Mouse (Mus musculus) MEL (cell line): ENCODE measurements at regions not wholly inside any gene's neighbourhood (a gene's known extent, or its start where the extent isn't known, plus 50 kb on each side); places are given as distances from the start of the nearest gene placed in this dataset.

Experiments used
- DNase-seq: peaks from one replicate; pipeline ENCODE4 v3.0.0; 2011; ENCODE audit warnings: low read depth, low spot score
- H3K27ac ChIP-seq: 2 replicates; pipeline ENCODE4 v1.5.1; 2012; ENCODE audit warnings: low read depth, mild to moderate bottlenecking, control low read depth, low read length, moderate library complexity; ENCODE audit not compliant: control insufficient read depth
- H3K27me3 ChIP-seq, 2 experiments: fragments of 150-350 bp in 1 of 2; sonication (generic) in 1 of 2; 2 replicates each; pipeline ENCODE4 v1.6.1; 2012; ENCODE audit warnings: low read length in 2 of 2, mild to moderate bottlenecking in 2 of 2, improper control_type of control experiment in 1 of 2, moderate library complexity in 1 of 2; ENCODE audit not compliant: insufficient read depth in 2 of 2, control insufficient read depth in 1 of 2
- H3K36me3 ChIP-seq, 2 experiments: 2 replicates each; pipeline ENCODE4 v1.6.1; 2012 to 2014; ENCODE audit warnings: low read length in 2 of 2, improper control_type of control experiment in 1 of 2, inconsistent platforms in 1 of 2, mild to moderate bottlenecking in 1 of 2; ENCODE audit not compliant: insufficient read depth in 2 of 2, control insufficient read depth in 1 of 2
- H3K4me1 ChIP-seq, 2 experiments: fragments of 150-350 bp in 1 of 2; sonication (generic) in 1 of 2; 2 replicates each; pipeline ENCODE4 v1.6.1; 2012; ENCODE audit warnings: low read length in 2 of 2, improper control_type of control experiment in 1 of 2, mild to moderate bottlenecking in 1 of 2; ENCODE audit not compliant: insufficient read depth in 2 of 2, control insufficient read depth in 1 of 2
- H3K4me3 ChIP-seq, 2 experiments: fragments of 150-350 bp in 1 of 2; sonication (generic) in 1 of 2; 2 replicates each; pipeline ENCODE4 v1.5.1; 2012; ENCODE audit warnings: low read depth in 2 of 2, low read length in 2 of 2, mild to moderate bottlenecking in 2 of 2, moderate library complexity in 2 of 2, control low read depth in 1 of 2, improper control_type of control experiment in 1 of 2; ENCODE audit not compliant: control insufficient read depth in 1 of 2, insufficient read depth in 1 of 2
- H3K79me2 ChIP-seq: 2 replicates; pipeline ENCODE4 v1.6.1; 2012; ENCODE audit warnings: mild to moderate bottlenecking, low read length, moderate library complexity; ENCODE audit not compliant: control insufficient read depth, poor library complexity, insufficient read depth
- H3K9ac ChIP-seq: 2 replicates; pipeline ENCODE4 v1.6.1; 2012; ENCODE audit warnings: low read depth, mild to moderate bottlenecking, control low read depth, low read length, moderate library complexity; ENCODE audit not compliant: control insufficient read depth, poor library complexity, severe bottlenecking
- H3K9me3 ChIP-seq: fragments of 150-350 bp; sonication (generic); replicated peaks from 2 replicates; pipeline ENCODE4 v1.6.1; 2012; ENCODE audit warnings: mild to moderate bottlenecking, low read length, improper control_type of control experiment, moderate library complexity; ENCODE audit not compliant: insufficient read depth
- CHD2 ChIP-seq: IDR thresholded peaks from 2 replicates; pipeline ENCODE4 v1.6.1; 2011; ENCODE audit warnings: low read length, improper control_type of control experiment
- E2F4 ChIP-seq: IDR thresholded peaks from 2 replicates; pipeline ENCODE4 v1.6.1; 2011; ENCODE audit warnings: low read depth, low read length, improper control_type of control experiment, borderline replicate concordance
- EP300 ChIP-seq, 2 experiments: IDR thresholded peaks; 2 replicates each; pipeline ENCODE4 v1.6.1; 2011; ENCODE audit warnings: improper control_type of control experiment in 2 of 2, low read length in 2 of 2, low read depth in 1 of 2, mild to moderate bottlenecking in 1 of 2
- ETS1 ChIP-seq: IDR thresholded peaks from 2 replicates; pipeline ENCODE4 v1.6.1; 2012; ENCODE audit warnings: low read depth, mild to moderate bottlenecking, inconsistent platforms, low read length, improper control_type of control experiment, moderate library complexity
- GATA1 ChIP-seq: IDR thresholded peaks from 2 replicates; pipeline ENCODE4 v1.6.1; 2011; ENCODE audit warnings: low read depth, low read length, improper control_type of control experiment
- HCFC1 ChIP-seq: IDR thresholded peaks from 2 replicates; pipeline ENCODE4 v1.6.1; 2012; ENCODE audit warnings: low read depth, mild to moderate bottlenecking, inconsistent platforms, low read length, improper control_type of control experiment, moderate library complexity
- KAT2A ChIP-seq: conservative IDR thresholded peaks from 2 replicates; pipeline ENCODE4 v1.6.1; 2012; ENCODE audit warnings: low read depth, low read length, improper control_type of control experiment, inconsistent platforms
- MAFK ChIP-seq: IDR thresholded peaks from 2 replicates; pipeline ENCODE4 v1.6.1; 2011; ENCODE audit warnings: low read depth, mild to moderate bottlenecking, low read length, improper control_type of control experiment, borderline replicate concordance
- MAZ ChIP-seq: IDR thresholded peaks from 2 replicates; pipeline ENCODE4 v1.6.1; 2012; ENCODE audit warnings: low read depth, mild to moderate bottlenecking, inconsistent platforms, low read length, improper control_type of control experiment
- MEF2A ChIP-seq: IDR thresholded peaks from 2 replicates; pipeline ENCODE4 v1.6.1; 2014; ENCODE audit warnings: low read depth, mild to moderate bottlenecking, inconsistent platforms, low read length, improper control_type of control experiment; ENCODE audit not compliant: poor library complexity, insufficient replicate concordance, severe bottlenecking; ENCODE audit errors: extremely low read depth
- MXI1 ChIP-seq: IDR thresholded peaks from 2 replicates; pipeline ENCODE4 v1.6.1; 2011; ENCODE audit warnings: mild to moderate bottlenecking, low read depth, low read length, improper control_type of control experiment
- MYC ChIP-seq: IDR thresholded peaks from 2 replicates; pipeline ENCODE4 v1.6.1; 2011; ENCODE audit warnings: low read depth, mild to moderate bottlenecking, low read length, improper control_type of control experiment, moderate library complexity
- NRF1 ChIP-seq: IDR thresholded peaks from 2 replicates; pipeline ENCODE4 v1.6.1; 2014; ENCODE audit warnings: low read depth, mild to moderate bottlenecking, inconsistent platforms, low read length, improper control_type of control experiment, moderate library complexity; ENCODE audit not compliant: poor library complexity, insufficient read depth, severe bottlenecking
- POLR2AphosphoS2 ChIP-seq: IDR thresholded peaks from 2 replicates; pipeline ENCODE4 v1.6.1; 2011; ENCODE audit warnings: low read length, improper control_type of control experiment
- POLR2AphosphoS5 ChIP-seq: IDR thresholded peaks from 2 replicates; pipeline ENCODE4 v1.6.1; 2012; ENCODE audit warnings: low read depth, borderline replicate concordance, mild to moderate bottlenecking, inconsistent platforms, low read length, moderate library complexity, mixed read lengths
- RAD21 ChIP-seq: IDR thresholded peaks from 2 replicates; pipeline ENCODE4 v1.6.1; 2011; ENCODE audit warnings: mild to moderate bottlenecking, low read depth, low read length, improper control_type of control experiment
- RCOR1 ChIP-seq: IDR thresholded peaks from 2 replicates; pipeline ENCODE4 v1.6.1; 2012; ENCODE audit warnings: low read depth, mild to moderate bottlenecking, inconsistent platforms, low read length, improper control_type of control experiment
- UBTF ChIP-seq: IDR thresholded peaks from 2 replicates; pipeline ENCODE4 v1.6.1; 2012; ENCODE audit warnings: low read depth, mild to moderate bottlenecking, inconsistent platforms, low read length, improper control_type of control experiment, moderate library complexity, borderline replicate concordance; ENCODE audit not compliant: insufficient read depth
- USF1 ChIP-seq: IDR thresholded peaks from 2 replicates; pipeline ENCODE4 v1.6.1; 2014; ENCODE audit warnings: low read depth, mild to moderate bottlenecking, inconsistent platforms, low read length, improper control_type of control experiment, moderate library complexity
- ZC3H11A ChIP-seq: IDR thresholded peaks from 2 replicates; pipeline ENCODE4 v1.6.1; 2012; ENCODE audit warnings: low read depth, mild to moderate bottlenecking, inconsistent platforms, low read length, improper control_type of control experiment
- ZKSCAN1 ChIP-seq: IDR thresholded peaks from 2 replicates; pipeline ENCODE4 v1.6.1; 2012; ENCODE audit warnings: low read depth, mild to moderate bottlenecking, inconsistent platforms, low read length, improper control_type of control experiment, moderate library complexity
- ZMIZ1 ChIP-seq: IDR thresholded peaks from 2 replicates; pipeline ENCODE4 v1.6.1; 2012; ENCODE audit warnings: low read depth, mild to moderate bottlenecking, inconsistent platforms, low read length, improper control_type of control experiment, moderate library complexity
- ZNF384 ChIP-seq: IDR thresholded peaks from 2 replicates; pipeline ENCODE4 v1.6.1; 2012; ENCODE audit warnings: low read depth, mild to moderate bottlenecking, inconsistent platforms, low read length, improper control_type of control experiment

DNA sequence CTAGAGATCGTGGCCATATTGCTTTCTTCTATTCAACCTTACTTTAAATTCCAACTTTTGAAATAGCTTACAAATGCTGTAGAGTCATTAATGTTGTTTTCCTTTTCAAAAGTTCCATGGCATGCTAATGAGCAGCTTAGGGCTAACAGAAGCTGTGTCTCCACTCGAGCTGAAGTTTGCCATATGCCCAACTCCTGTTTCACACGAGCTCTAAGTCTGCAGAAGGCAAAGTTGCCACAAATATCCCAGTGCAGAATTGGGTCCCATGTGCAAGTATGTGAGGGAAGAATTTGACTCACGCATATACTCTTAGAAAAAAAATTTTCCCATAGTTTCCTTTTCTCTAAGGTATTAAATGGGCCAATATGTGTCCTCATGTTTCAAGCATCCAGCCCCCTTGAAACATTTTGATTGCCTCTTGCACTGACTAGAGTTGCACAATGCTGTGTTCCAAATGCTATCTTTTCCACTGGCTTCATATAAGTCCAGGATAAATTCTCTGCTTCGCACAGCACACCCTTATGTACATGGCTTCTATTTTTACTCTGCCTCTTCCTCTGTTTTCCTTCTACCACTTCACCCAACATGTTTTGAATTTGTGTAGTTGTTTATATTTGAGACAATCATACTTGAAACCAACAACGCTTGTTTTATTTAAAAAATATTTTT, 178.9 kb downstream of the Pax3 start:
- no peaks in the 10 kb centered on the region for H3K9me3 ChIP-seq
- no peak for TF ChIP-seq KAT2A
- no peak for TF ChIP-seq ZC3H11A
- TF ChIP-seq USF1 = no peak
- TF ChIP-seq ETS1 = no peak
- no peak for TF ChIP-seq HCFC1
- no peak for TF ChIP-seq MAFK
- TF ChIP-seq CHD2 = no peak
- no peak for TF ChIP-seq NRF1
- H3K4me3 ChIP-seq = no peak overlapping the region
- DNase-seq = no peak
- H3K4me1 ChIP-seq = no peaks in the 10 kb centered on the region
- no peaks in the 10 kb centered on the region for H3K36me3 ChIP-seq
- no peak overlapping the region for H3K9ac ChIP-seq
- H3K27ac ChIP-seq = no peak overlapping the region
- no peaks in the 10 kb centered on the region for H3K79me2 ChIP-seq
- H3K27me3 ChIP-seq = no peaks in the 10 kb centered on the region

- no peaks in the 10 kb centered on the region for H3K79me2 ChIP-seq
- no peak for DNase-seq
- no peak overlapping the region for H3K27ac ChIP-seq
- no peaks in the 10 kb centered on the region for H3K9me3 ChIP-seq
- TF ChIP-seq E2F4 (no peak), RAD21 (no peak), RCOR1 (no peak), USF1 (no peak), MXI1 (no peak), ZNF384 (no peak), MEF2A (no peak), MYC (no peak), HCFC1 (no peak), MAZ (no peak), UBTF (no peak), KAT2A (no peak), ZKSCAN1 (no peak), POLR2AphosphoS2 (no peak), GATA1 (no peak), ZMIZ1 (no peak), EP300 (IDR thresholded peaks at IDR 0.05; ENCODE audit: low read depth in 1 of 2, low read length in 2 of 2) (no peak), POLR2AphosphoS5 (no peak)
- H3K36me3 ChIP-seq = no peaks in the 10 kb centered on the region
- no peaks in the 10 kb centered on the region for H3K4me1 ChIP-seq
- no peaks in the 10 kb centered on the region for H3K27me3 ChIP-seq
- no peak overlapping the region for H3K9ac ChIP-seq
- no peak overlapping the region for H3K4me3 ChIP-seq
Observed at GRCm38 (mm10) chr1:78016541-78017267, 180.2 kb downstream of the Pax3 start.
